Mouse (Mus musculus) right cerebral cortex, postnatal 4 days (tissue): Measurements from ENCODE around the gene Pnmt.

Source experiments
- DNase-seq: peaks from one replicate; pipeline ENCODE4 v3.0.0-alpha.2; 2022

Pnmt gene

GRCm38 (mm10) chr11:98385638-98386585 lies at the start of gene Pnmt:
Gene Pnmt (plus strand): TSS chr11:98386450.
- DNase-seq, result no peak

- peak; percentile 75 for DNase-seq
Observed at GRCm38 (mm10) chr11:98338507-98338961, 47.7 kb upstream of the Pnmt start.

- no peak for DNase-seq
Observed at GRCm38 (mm10) chr11:98339071-98339501, 47.2 kb upstream of the Pnmt start.

GRCm38 (mm10) chr11:98339679-98340287 lies 46.5 kb upstream of the Pnmt start:
- DNase-seq, result no peak

GRCm38 (mm10) chr11:98340597-98340996 lies 45.7 kb upstream of the Pnmt start:
- no peak for DNase-seq

GRCm38 (mm10) chr11:98341174-98341573 lies 45.1 kb upstream of the Pnmt start:
- DNase-seq, result no peak

GRCm38 (mm10) chr11:98342000-98342945 lies 44.0 kb upstream of the Pnmt start:
- peak; percentile 99 for DNase-seq

GRCm38 (mm10) chr11:98345253-98345652 lies 41.0 kb upstream of the Pnmt start:
- peak; percentile 88 for DNase-seq

- DNase-seq, result no peak
Observed at GRCm38 (mm10) chr11:98346168-98346567, 40.1 kb upstream of the Pnmt start.

GRCm38 (mm10) chr11:98347385-98348082 lies 38.7 kb upstream of the Pnmt start:
- peak; percentile 33 for DNase-seq

GRCm38 (mm10) chr11:98348083-98348961 lies 37.9 kb upstream of the Pnmt start, which contains the start of gene Ppp1r1b:
Gene Ppp1r1b (plus strand): TSS chr11:98348404.
- peak; percentile 72 for DNase-seq

GRCm38 (mm10) chr11:98349308-98349707 lies 36.9 kb upstream of the Pnmt start:
- no peak for DNase-seq

- DNase-seq, result no peak
Observed at GRCm38 (mm10) chr11:98352272-98352990, 33.8 kb upstream of the Pnmt start.

- no peak for DNase-seq
Observed at GRCm38 (mm10) chr11:98353651-98354211, 32.5 kb upstream of the Pnmt start.

GRCm38 (mm10) chr11:98354445-98354844 lies 31.8 kb upstream of the Pnmt start:
- no peak for DNase-seq

- no peak for DNase-seq
Observed at GRCm38 (mm10) chr11:98355732-98356299, 30.4 kb upstream of the Pnmt start.

- DNase-seq, result no peak
Observed at GRCm38 (mm10) chr11:98356625-98357394, 29.4 kb upstream of the Pnmt start.

- DNase-seq, result no peak
Observed at GRCm38 (mm10) chr11:98357396-98358160, 28.7 kb upstream of the Pnmt start.
